Mouse (Mus musculus) kidney, postnatal 10 days (tissue): Measurements from ENCODE around the gene Myo15.
A peak's percentile ranks its signal among the peaks of the same experiment; 100 is the strongest.
"Not testable (repeated sequence)": the region's sequence is repeated elsewhere in the genome, so short reads cannot be mapped to it uniquely, and the experiment has no call there.

Experiments used
- DNase-seq: peaks from one replicate; pipeline ENCODE4 v3.0.0; 2021; ENCODE audit warnings: mixed read lengths

Myo15 gene

GRCm38 (mm10) chr11:60469039-60469438, at the start of gene Myo15:
Gene Myo15, plus strand, starts transcription at chr11:60469339.
- no peak for DNase-seq

- DNase-seq: no peak
These were observed 47.0 kb upstream of the Myo15 start for GRCm38 (mm10) chr11:60422046-60422668.

GRCm38 (mm10) chr11:60423006-60423405, 46.1 kb upstream of the Myo15 start:
- DNase-seq: no peak

- DNase-seq: no peak
These were observed 42.7 kb upstream of the Myo15 start for GRCm38 (mm10) chr11:60426417-60426816.

GRCm38 (mm10) chr11:60427628-60428027, 41.5 kb upstream of the Myo15 start:
- no peak for DNase-seq

GRCm38 (mm10) chr11:60433501-60433900, 35.6 kb upstream of the Myo15 start:
- no peak for DNase-seq

- DNase-seq: no peak
These were observed 34.0 kb upstream of the Myo15 start for GRCm38 (mm10) chr11:60435133-60435532.

- no peak for DNase-seq
These were observed 32.5 kb upstream of the Myo15 start for GRCm38 (mm10) chr11:60436618-60437017.

GRCm38 (mm10) chr11:60439621-60440020, 29.5 kb upstream of the Myo15 start:
- DNase-seq: not testable (repeated sequence)

- DNase-seq: no peak
These were observed 29.0 kb upstream of the Myo15 start for GRCm38 (mm10) chr11:60440176-60440575.

GRCm38 (mm10) chr11:60442896-60443295, 26.2 kb upstream of the Myo15 start:
- no peak for DNase-seq

- no peak for DNase-seq
These were observed 25.1 kb upstream of the Myo15 start for GRCm38 (mm10) chr11:60444007-60444406.

- peak; percentile 92 for DNase-seq
These were observed 14.9 kb upstream of the Myo15 start, which contains the start of gene Drg2 for GRCm38 (mm10) chr11:60454080-60454744. Gene Drg2, plus strand, starts transcription at chr11:60454591.

- no peak for DNase-seq
These were observed 14.4 kb upstream of the Myo15 start for GRCm38 (mm10) chr11:60454745-60455087.

- no peak for DNase-seq
These were observed 11.2 kb upstream of the Myo15 start for GRCm38 (mm10) chr11:60457973-60458372.

- DNase-seq: peak; percentile 75
These were observed 3.2 kb upstream of the Myo15 start for GRCm38 (mm10) chr11:60465943-60466380.

- no peak for DNase-seq
These were observed 1.6 kb downstream of the Myo15 start for GRCm38 (mm10) chr11:60470743-60471142.

GRCm38 (mm10) chr11:60474534-60474933, 5.4 kb downstream of the Myo15 start:
- DNase-seq: no peak

GRCm38 (mm10) chr11:60475668-60476362, 6.7 kb downstream of the Myo15 start:
- no peak for DNase-seq

GRCm38 (mm10) chr11:60478121-60478520, 9.0 kb downstream of the Myo15 start:
- no peak for DNase-seq

- DNase-seq: no peak
These were observed 17.1 kb downstream of the Myo15 start for GRCm38 (mm10) chr11:60486267-60486666.

- DNase-seq: no peak
These were observed 23.6 kb downstream of the Myo15 start for GRCm38 (mm10) chr11:60492726-60493125.

GRCm38 (mm10) chr11:60495692-60496091, 26.6 kb downstream of the Myo15 start:
- DNase-seq: no peak

GRCm38 (mm10) chr11:60507281-60507680, 38.1 kb downstream of the Myo15 start:
- no peak for DNase-seq
